Mouse (Mus musculus) common myeloid progenitor, adult 5-6 weeks (primary cell): Measurements from ENCODE around the gene Rorc. TPM values are rescaled to one million over a fixed set of nuclear protein-coding genes. Genes with fewer than 3 reads are reported as not detected.

ENCODE experiments used
- ATAC-seq: replicated peaks from 2 replicates; pipeline ENCODE4 v1.8.0; 2016; ENCODE audit warnings: low read depth, mild to moderate bottlenecking, moderate TSS enrichment, inconsistent platforms; ENCODE audit not compliant: poor library complexity, severe bottlenecking
- total RNA-seq: library from RNA; stranded (forward); fragments of 200-1000, 187-1606 nt; gene quantifications from 2 replicates; pipeline ENCODE4 v1.2.3, GENCODE M21; 2017

Gene Rorc
- total RNA-seq, 1 experiment from 2014 or later, result not detected

DNA sequence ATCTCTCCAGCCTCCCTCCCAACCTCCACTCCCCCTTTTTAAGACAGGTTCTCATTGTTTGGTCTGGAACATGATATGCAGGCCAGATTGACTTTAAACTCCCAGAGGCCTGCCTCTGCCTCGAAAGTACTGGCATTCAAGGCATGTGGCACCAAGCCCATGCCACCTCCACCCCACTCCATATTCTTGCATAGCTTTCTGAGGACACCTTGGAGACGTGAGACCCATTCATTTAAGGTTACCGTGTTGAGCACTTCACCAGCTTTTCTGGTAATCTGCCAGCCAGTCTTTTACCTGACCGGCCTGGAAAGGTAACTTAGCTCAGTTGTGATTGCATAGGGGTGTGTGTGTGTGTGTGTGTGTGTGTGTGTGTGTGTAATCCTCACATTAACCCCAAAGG is 33.0 kb downstream of the Rorc start:
- ATAC-seq, result no peak

DNA sequence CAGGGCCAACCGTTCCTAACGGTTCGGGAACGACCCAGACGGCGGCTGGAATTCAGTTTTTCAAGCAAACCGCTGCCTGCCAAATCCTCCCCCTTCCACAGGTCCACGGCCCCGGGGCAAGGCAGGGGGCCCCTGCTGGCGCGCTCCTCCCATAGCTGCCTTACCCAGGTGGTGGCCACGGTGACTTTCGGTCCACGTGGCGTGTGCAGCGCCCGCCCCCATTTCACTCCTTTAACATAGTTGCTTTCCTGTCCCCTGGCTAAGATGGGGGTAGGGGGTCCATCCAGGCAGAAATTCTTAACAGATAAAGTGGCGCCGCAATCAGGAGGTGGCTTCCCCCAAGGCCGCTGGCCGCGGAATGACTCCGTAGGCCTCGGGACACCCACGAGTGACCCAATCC is 39.9 kb downstream of the Rorc start:
- peak; percentile 37 for ATAC-seq

DNA sequence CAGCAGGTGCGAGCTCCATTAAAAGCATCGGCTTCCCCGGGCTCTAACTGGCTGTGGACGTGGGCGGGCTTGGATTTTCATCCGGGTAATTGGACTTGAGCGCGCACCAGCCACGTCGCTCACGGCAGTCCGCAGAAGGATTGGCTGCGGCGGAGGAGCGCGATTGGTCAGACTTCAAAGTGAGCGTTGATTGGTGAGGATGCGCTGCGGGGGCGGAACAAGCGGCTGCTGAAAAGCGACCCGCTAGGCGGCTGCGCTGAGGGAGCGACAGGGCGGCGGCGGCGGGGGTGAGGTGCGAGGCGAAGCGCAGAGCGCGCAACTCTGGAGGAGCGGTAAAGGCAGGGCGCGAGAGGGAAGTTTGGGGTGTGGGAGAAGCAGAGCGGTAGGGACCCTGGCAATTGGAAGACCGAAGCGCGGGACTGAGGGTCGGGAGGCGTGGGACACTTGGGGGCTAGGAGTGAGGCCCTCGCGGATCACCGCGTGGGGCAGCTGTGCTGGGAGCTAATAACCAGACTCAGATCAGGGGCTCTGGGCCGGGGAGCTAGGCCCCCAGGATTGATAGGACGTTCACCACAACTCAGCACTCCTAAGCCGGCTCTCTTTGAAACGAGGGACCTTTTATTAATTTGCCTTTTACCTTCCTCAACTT is 40.6 kb downstream of the Rorc start, which contains the start of gene Tdrkh:
TSS of gene Tdrkh (plus strand) at position 243 of the 649 bp plus-strand sequence.
- ATAC-seq, result peak; percentile 98

DNA sequence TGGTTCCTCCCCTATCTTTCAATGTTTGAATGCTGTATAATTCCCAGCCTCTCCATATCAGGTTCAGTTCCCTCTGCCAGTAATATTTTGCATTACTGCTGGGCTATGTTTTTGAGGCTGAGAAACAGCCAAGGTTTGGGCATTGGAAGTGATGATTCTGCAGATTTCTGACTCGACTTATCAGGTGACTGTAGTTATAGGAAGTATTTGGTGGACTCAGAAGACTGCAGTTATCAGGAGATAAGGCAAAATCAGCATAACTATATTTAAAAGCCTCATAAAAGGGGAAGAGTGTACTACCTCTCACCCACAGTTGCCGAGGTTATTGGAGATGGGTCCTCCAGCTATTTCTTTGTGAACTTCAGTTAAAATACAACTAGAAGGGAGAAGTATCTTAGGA is 58.4 kb downstream of the Rorc start:
- peak; percentile 50; the same call in 1 of the 2 replicates for ATAC-seq

DNA sequence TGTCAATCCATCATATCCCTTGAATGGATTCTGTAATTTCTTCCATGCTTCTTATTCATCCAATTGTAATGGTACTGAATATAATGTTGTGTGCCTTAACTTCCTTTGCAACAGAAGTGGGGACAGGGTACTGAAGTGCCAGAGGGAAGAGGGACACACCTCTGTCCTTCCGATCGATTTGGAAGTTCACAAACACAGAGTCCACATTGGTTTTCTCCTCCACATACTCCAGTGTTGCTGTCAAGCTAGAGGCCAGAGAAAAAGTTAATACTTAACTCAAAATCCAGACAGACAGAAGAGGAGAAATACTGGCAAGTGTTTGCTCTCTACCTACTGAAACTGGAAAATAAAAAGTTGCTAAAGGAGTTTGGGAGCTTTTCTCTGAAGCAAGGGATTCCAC is 61.7 kb downstream of the Rorc start:
- ATAC-seq, result no peak

DNA sequence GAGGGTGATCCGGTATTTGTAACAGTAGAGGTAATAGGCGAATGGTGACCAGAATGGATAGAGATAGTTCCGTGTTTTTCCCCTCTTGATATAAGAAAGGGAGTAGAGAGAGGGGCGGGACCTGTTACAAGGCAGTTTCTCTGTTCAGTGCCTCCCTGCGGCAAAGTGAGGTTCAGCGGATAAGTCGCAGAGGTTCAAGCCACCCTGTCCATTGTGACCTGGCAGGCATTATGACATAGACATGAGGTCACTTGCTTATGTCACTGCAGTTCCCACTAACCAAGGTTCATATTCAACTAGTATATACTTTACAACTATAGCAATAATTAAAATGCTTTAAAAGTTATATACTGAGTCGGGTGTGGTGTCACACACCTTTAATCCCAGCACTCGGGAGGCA is 63.8 kb downstream of the Rorc start:
- ATAC-seq, result no peak

DNA sequence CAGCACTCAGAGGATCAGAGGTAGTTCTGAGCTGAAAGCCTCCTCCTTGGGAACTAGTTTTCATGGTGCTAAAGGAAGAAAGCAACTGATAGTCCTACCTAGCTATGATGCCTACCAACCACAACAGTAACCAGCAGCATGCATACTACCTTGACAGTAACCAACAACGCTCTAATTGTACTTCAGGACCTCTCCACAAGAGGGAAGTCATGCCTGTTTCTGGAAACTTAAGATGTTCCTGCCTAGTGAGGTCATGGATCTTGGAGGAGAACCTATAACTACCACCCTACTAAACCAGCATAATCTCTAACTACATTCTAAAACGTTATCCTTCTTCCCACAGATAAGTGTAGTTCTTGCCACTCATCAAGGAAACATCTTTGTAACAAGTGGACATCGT is 68.6 kb downstream of the Rorc start:
- ATAC-seq, result peak; percentile 52

DNA sequence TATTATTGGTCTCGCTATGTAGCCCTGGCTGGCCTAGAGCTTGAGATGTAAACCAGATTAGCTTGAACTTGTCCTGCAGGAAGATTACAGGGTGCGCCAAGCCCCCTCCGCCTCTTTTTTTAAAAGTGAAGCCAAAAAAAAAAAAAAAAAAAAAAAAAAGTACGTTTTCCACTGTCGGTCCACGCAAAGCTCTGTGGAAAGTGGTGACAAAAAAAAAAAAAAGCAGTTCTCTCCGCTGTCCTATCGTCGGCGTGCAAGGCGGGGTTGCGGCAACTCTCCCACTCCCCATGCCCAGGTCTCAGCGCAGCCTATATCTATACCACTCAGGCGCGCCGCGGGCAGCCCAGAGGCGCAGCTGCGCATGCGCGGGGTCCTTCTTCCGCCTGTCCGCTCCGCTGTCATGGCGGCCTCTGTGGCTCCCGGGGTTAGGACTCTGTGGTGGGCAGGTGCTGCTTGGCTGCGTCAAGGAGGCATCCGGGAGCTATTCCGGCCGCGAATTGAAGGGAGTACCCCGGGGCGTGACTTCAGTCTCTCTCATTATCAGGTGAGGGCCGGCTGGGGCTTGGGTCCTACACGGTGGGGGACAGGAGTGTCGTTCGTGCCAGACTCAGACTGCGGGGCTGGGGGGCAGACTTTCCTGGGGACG is 70.5 kb downstream of the Rorc start, which contains the start of gene Mrpl9:
TSS of gene Mrpl9 (plus strand) at position 368 of the 646 bp plus-strand sequence.
- ATAC-seq, result peak; percentile 96

DNA sequence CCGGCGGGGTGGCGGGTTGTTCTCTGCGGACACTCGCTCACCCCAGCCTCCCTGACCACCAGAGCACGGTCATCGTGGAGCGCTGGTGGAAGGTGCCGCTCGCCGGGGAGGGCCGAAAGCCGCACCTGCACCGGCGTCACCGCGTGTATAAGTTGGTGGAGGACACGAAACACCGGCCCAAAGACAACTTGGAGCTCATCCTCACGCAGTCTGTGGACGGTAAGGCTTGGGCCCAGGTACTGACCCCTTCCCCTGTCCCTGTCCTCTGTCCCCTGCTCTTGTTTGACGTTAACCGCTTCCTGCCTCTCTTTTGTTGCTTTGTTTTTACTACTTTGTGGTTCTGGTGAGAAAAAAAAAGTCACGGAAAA is 71.0 kb downstream of the Rorc start, which contains the start of gene Oaz3:
TSS of gene Oaz3 (minus strand) at position 319 of the 368 bp plus-strand sequence.
- ATAC-seq, result no peak

Other genes starting within 250 kb of the Rorc start
- not detected in 2 replicates for gene Gm10696, start 194.6 kb upstream of the Rorc start, total RNA-seq
- not detected in 2 replicates for gene Gm5286, start 176.1 kb upstream of the Rorc start, total RNA-seq
- not detected in 2 replicates for gene Gm4778, start 108.8 kb upstream of the Rorc start, total RNA-seq
- gene Them4, start 62.7 kb upstream of the Rorc start, total RNA-seq, result 4.3 and 4.5 TPM in 2 replicates
- not detected in 2 replicates for gene Them5, start 30.7 kb upstream of the Rorc start, total RNA-seq
- not detected in 2 replicates for gene C2cd4d, start 10.4 kb upstream of the Rorc start, total RNA-seq
- not detected in 2 replicates for gene Lingo4, start 25.7 kb downstream of the Rorc start, total RNA-seq
- gene Tdrkh, start 40.5 kb downstream of the Rorc start, total RNA-seq, result 10.8 and 14.7 TPM in 2 replicates
- 65.6 and 77.6 TPM in 2 replicates for gene Mrpl9, start 70.5 kb downstream of the Rorc start, total RNA-seq
- gene Oaz3, start 71.1 kb downstream of the Rorc start, total RNA-seq, result not detected in 2 replicates
- not detected in 2 replicates for gene Celf3, start 105.5 kb downstream of the Rorc start, total RNA-seq
- not detected in 2 replicates for gene Riiad1, start 107.5 kb downstream of the Rorc start, total RNA-seq
- gene Snx27, start 209.9 kb downstream of the Rorc start, total RNA-seq, result 24.8 and 26.5 TPM in 2 replicates